Mouse (Mus musculus) CD4-positive, CD25-positive, alpha-beta regulatory T cell, adult 4 months (primary cell): ENCODE measurements at regions not wholly inside any gene's neighbourhood (a gene's known extent, or its start where the extent isn't known, plus 50 kb on each side); places are given as distances from the start of the nearest gene placed in this dataset.

Experiments used
- ATAC-seq: one replicate; pipeline ENCODE4 v1.8.0; 2017

DNA sequence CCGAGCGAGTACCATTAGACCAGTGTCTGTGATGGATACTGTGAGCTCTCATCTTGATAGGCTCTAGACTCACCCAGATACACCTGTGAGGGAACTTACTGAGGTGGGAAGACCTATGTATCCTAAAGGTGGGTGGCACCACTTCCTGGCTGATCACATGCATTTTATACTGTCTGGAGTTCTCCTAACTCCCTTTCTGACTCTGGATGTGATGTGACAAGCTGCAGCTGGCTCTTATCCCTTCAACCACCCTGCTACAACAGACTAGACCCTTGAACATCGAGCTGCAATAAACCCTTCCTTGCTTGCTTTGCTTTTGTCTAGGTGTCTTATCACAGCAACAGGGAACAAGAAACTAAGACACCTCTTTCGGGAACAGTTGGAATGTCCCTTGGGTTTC is 143.3 kb downstream of the Cd24a start:
- no peak for ATAC-seq

DNA sequence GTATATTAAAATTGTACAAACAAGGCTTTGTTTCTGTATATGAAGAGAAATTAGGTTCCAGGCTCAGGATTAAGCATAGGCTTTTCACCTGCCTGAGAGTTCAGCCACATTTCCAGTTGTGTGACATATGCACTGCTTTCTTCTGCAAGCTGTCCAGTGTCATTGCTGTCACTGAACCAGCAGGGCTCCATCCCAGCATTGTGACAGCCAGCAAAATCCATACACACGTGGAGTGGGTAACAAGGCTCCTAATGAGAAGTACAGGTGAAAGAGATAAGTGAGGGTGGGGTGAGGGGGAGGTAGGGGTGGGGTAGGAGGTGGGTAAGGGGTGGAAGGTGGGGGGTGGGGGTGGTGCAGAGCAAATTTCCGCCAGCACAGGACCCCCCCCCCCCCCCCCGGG is 144.1 kb downstream of the Cd24a start:
- ATAC-seq = no peak

DNA sequence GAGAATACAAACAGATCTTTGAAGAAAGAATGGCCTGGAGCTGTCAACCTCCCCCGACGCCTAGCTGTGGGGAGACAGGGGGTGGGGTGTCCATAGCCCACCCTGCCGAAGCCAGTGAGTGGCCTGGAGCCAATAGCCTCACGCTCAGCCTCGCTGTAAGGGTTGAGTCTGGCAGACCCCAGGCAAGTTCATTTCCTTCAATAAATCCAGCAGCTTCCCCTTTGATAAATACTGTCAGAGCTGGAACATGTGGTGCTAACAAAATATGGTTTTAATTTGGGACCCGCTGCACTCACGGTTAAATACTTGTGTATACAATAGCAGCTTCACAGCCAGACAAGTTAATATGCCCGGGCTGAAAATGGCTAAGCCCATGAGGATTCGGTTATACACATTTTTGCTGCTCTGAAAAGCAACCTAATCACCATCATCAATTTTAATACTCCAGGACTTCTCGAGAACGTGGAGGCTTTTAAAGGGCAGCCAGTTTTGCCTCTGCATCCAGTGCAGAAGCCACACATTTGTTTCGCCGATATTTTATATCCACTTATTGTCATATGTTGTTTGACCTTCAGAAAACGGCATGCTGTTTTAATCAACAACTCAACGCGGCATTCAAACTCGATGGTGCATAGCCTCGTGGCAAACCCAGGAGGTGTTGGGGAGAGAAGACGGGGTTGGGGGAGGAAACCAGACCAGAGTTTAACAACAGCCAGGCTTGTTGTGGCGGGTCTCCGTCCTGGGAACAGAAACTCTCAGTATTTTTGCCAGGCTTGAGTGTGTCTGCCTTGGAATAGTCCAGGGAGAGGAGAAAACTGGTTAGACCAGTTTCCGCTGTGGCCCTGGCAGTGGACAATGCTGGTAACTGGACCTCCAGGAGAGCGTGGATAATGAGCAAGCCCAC is 144.9 kb downstream of the Cd24a start:
- ATAC-seq = no peak

DNA sequence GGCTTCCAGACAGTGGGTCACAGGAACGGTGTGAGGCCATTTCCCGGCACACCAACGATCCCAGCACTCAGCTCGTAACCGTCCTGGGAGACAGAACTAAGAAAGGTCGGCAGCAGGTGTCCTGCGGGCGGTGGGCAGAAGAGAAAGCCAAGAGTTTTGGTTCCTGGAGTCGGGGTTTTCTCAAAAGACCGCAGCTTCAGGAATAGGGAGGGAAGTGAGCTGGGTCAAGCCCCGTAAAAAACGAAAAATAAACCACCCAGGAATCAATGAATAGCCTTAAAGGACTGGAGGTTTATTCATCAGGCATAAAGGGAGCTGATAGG is 145.5 kb downstream of the Cd24a start:
- no peak for ATAC-seq

DNA sequence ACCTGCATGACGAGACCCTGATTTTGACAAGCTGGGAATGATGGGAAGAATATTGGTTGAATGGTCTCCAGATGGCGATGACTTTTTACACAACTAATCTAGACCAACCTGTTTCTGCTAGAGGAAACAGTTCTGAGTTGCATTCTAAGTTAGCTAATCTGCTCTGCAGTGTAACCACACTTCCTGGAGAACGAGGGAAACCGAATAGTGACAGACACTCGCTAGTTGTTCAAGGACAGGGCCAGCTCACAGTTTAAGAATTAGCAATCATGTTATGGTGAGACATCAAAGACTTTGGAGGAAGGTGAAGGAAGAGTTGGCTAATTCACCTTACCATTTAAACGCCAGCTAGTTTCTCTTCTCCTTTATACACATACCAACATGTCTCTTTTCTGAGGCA is 149.7 kb downstream of the Cd24a start:
- peak; percentile 51 for ATAC-seq

DNA sequence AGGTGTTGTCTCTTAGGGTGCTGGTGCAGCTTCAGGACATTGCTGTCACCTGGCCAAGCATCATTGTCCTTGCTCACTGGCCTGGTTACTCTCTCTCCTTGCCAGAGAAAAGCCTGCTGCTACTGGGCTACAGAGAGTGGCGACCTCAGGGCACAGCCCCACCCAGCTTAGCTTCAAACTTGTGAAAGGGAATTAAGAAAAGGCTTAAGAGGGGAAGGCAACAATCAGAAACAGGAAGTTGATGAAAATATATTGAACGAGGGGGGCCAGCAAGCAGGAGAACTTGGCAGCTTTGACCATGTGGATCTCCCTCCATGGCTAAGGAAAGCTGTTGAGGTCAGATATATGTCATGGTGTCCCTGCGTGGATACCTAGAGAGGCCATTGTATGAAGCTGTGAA is 151.1 kb downstream of the Cd24a start:
- no peak for ATAC-seq

DNA sequence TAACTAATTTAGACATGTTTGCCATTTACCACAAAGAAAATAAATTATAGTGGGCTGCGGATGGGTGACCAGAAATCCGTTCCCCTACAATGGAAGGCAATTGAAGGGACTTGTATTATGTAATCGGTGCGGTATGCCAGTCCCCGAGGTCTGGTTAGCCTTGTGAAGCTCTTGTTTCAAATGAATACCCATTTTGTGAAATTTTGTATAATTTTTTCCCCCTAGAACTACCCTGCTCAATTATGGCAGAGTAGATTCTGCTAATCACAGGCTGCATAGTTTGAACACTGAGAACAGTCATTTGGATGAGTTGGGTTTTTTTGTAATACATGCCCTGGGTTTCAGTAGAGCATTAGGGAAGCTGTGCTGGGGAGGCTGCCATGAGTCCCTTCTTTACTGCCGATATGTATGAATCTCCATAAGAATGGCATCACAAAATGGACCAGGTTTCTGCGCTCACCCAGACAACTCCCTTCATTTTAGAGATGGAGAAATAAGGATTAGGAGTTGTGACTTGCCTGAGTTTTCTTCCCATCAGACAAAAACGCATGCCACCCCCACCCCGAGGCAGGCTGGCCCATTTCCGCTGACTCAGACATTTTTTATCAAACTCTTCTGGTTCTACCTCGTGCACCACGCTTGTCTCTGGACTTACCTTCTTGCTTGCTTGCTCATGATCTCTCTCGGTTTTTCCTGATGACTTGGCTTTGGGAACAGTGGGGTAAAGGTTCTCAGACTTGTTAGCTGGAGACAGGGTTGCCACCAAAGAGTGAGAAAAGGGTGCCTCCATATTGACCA is 155.7 kb downstream of the Cd24a start:
- no peak for ATAC-seq

DNA sequence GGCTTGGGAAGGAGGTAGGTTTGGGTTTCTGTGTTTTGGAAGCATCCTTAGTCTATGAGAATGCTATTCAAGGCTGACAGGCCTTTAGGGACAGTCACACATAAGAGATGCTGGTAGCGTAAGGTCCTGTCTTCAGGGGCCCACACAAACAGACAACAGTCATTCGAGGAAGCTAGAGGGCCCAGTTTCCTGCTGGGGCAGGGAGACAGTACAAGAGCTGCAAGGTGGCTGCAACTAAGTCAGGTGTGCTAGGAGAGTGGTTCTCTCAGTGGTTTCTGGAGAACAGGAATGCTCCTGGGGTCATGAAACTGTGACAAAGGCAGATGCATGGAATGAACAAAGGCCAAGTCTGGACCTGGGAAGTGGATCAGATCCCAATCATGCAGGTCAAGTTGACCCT is 161.1 kb downstream of the Cd24a start:
- no peak for ATAC-seq

DNA sequence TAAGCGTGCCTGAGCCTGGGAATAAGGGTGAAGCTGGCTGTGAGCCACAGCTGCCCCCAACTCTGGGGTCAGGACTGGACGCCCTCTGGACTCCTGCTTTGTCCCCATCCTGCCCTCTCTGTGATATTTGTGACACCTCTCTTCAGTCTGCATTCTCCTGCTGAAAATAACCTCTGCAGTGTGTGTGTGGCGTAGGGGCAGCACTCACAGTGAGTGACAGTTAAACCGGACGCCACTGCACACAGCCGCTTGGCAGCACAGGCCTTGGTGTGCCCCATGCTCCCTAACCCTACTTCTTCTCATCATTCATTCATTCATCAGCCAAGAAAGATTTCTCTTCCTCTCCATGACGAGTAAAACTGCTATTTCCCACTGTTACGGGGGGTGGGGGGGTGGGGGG is 161.6 kb downstream of the Cd24a start:
- ATAC-seq = no peak

DNA sequence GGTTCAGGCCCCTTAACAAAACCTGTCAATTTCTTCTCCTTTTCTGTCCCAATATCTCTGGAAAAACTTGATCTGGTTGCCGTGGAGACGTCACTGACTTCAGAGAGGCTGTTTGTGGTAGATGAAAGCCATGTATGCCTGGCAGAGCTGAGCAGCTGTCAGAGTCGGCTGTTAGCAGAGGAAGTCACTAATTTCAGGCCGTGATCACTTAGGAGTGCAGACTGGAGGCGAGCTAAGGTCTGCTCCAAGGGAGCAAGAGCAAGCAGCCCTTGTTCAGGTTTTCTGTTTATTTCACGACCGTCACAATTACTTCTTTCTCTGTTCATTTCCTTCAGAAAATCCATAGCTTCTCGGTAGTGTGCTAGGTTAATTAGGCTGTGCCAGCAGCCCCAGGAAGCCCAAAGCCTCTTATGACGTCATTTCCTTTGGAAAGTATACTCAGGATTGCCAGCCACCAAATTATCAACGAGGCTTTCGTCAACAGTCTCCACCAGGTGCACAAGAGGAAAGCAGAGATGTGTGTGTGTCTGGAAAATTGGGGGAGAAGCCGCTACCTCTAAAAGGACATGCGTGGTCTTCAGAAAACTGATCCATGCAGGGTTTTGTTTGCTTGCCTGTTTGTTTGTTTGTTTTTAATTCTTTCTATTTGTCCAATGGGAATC is 161.2 kb downstream of the Qrsl1 start:
- peak; percentile 84 for ATAC-seq

DNA sequence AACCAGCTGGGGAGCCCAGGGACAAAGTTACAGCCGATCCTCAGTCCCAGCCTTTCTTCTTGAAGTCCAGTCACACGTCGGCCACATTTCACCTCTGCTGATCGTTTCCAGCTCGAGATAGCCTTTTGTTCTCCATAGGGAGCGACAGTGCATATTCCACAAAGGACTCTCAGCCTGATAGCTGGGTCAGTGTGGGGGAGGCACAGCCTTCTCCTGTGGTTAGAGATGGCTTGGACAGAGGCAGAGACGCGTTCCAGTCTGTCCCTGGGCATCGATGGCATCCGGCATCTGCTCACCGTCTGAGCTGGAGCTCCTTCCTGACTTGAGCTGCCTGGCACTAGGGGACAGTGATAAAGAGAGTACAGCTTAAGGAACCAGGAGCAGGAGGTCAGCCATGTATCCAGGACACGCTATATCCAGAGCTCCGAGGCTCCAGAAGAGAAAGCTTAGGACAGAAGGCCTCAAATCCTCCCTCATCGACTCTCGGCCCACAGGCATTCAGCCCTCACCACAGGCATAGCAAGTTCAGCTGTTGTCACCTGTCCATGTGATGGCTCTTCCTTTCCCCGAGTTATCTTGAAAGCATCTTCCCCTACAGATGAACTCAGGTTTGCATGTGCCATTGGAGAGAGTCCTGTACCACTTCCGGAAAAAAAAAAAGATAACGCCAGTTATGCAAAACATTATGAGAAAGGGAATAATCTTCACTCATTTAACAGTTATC is 160.0 kb downstream of the Qrsl1 start:
- ATAC-seq = no peak

DNA sequence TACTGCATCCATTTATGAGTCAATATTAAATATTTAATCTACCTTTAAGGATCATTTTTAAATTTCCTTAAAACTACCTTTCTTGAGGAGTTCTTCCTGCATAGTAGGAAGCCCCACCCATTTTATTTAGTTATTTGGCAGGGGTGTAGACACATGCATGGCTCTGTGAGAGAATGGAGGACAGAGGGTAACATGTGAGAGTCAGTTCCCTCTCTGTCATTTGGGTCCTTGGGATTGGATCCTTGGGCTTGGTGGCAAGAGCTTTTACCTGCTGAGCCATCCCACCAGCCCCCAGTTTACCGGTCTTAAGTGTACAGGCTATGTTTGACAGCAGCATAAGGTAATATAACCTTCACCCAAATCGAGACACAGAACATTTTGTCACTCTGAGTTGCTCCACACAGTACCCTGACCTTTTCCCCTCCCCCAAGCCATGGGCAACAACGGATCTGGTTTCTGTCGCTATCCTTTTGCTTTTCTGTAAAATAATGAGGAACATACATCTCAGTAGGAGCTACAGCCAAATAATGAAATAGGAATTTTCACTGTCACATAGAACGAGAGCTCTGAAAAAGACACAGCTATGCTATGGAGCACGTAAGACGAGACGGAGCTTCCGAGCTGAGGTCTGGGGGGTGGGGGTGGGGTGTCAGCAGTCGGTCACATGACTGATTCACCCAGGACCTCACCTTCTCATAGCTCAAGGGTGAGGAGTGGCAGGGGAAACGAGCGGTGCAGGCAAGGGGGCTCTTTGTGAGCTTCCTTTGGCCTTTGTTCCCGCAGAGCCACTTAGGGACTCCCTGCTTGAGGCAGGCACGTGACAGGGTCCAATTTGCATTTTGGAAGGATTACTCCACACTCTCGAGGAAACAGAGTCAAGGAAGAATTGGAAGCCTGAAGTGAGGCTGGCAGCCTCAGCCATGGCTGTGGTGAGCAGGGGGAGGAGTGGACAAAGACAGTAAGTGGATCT is 159.2 kb downstream of the Qrsl1 start:
- ATAC-seq = peak; percentile 44

DNA sequence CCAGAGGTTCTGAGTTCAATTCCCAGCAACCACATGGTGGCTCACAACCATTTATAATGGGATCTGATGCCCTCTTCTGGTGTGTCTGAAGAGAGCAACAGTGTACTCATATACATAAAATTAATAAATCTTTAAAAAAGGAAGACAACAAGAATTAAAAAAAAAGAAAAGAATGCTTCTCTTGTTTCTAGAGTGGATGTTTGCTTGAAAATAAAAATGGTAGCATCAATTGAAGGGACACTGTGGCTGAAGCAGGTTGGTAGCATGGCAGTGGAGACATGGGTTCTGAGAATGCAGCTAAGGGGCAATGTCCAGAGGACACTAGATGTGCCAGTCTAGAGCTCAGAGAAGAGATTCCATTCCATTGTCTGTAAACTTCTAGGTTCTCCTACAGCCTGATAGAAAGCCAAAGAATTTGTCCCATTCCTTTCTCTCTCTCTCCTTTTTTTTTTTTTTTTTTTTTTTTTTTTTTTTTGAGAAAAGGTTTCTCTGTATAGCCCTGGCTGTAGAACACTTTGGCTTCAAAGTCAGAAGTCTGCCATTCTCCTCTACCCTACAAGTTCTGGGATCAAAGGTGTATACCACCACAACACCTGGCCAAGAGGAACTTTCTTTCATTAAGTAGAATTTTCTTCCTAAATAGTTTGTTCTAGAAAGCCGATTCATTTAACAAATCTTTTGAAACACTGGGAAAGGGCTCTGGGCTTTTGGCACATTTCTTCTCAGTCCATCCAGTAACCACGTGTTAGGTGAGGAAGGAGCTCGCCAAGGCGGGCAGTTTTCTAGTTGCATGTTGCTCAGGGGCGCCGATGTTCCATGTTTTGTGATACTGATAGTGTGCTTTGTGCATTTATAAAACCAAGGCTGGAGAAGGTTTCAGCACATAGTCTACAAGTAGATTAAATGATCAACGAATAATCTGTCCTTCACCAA is 158.1 kb downstream of the Qrsl1 start:
- ATAC-seq = no peak

DNA sequence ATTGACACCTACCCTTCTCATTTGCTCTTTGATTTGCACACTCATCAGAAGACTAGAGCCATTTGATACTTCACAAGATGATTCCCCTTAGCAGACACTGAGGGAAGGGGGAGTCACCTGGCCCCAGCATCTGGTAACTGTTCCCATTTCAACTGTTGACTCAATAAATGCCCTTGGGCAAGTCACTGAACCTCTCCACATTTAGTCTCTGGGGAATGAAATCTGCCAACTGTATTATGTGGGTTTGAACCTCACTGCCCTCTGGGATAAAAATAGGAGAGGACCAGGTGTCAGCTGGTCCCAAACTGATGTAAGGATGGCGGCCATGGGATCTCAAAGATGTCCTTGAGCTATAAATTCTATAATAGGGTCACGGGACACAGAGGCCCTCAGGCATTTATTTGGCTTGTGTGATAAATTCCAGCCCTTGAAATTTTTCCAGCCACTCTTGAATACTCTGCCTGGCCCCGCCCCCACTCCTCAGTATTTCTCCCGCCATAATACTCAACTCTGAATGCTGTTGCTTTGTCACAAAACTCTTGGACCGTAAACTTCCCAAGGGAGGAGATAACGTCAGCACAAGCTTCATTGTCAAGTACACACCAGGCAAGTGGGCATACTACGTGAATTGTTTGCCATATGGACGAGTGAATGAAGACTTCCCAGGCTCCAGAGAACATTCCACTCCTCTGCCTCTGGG is 155.5 kb downstream of the Qrsl1 start:
- ATAC-seq = no peak

DNA sequence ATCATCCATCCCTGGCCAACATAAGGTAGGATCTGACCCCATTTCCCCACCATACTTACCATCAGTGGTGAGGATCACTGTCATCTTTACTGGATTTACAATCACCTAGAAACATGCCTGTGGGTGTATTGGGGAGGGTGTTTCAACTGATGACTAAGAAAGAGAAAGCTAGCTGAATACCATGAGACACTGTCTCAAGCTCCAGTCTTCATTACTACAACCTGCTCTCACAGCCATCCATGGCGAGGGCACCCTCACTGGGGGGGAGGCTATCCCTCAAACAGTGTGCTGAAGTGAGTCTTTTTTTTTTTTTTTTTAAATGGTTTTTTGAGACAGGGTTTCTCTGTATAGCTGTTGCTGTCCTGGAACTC is 154.9 kb downstream of the Qrsl1 start:
- ATAC-seq = no peak

DNA sequence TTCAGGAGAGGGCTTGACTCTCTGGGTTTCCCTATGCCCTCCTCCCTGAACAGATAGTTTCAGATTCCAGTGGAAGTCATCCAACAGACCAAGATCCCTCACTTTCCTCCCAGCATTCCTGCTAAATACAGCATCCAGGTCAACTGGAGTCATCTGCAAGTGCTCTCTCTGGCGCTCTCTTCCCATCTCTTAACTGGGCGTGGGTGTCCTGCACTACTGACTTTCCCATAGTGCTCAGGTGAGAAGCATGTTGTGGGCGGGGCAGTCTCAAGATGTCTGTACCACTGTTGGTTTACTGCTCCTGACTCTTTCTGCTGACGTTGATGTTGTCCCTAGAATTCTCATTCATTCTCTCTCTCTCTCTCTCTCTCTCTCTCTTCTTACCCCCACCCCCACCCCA is 154.0 kb downstream of the Qrsl1 start:
- no peak for ATAC-seq

DNA sequence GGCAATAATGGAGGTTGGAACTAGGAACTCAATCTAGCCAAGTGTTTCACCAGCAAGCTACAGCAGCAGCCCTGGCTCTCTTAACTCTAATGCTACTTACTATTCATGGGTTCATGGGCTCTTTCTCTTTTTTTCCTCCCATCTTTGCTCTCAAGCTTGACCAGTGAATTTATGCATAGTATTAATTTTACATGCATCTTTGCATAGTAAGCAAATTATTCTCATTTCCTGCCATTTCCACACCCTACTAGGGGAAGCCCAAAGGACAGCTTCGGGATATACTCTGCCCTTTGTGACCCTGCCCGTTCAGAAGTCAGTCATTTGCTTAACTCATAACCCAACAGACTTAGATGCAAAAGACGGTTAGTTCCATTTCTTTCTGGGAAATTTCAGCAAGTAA is 153.2 kb downstream of the Qrsl1 start:
- ATAC-seq = no peak

DNA sequence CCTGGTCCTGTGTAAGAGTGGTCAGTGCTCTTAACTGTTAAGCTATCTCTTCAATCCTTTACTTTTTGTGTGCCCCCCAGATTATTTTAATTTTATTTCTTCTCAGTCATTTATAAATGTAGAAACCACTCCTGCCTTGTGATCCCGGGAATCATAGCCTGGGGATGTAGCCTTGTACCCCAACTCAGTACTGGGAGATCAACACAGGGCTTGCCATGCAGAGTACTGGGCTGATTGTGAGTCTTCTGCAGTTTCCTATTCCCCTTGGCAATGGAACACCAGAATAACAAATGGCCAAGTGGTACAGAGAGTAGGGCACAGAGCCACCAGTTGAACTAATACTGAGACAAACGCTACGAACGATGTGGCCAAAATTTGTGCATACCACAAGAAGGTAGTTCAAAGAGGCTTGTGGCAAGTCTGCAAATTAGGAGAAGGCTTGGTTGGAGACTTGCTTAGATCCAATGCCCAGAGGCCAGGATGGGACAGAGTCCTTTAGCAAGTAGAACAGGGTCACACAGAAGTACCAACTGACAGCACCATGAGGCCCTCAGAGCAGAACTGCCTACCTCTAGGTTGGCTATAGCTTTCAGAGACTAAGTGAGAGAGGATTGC is 151.9 kb downstream of the Qrsl1 start:
- no peak for ATAC-seq

DNA sequence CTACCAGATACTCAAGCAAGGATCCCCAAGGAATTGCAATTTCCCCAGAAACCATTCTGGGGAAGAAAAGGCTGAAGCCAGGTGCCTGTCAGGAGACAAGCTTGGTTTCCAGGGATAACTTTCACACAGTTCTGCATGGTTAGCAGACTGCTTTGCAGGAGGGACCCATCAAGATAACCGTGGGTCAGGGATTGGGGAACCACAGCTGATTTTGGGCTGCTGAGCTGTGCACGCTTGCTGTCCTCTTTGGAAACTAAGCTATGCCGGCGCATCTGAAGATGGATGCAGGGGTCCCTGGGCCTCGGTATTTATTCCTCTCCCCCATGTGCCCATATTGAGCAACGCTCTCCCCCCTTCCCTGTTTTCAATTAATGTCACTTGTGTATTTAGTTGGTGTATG is 151.1 kb downstream of the Qrsl1 start:
- no peak for ATAC-seq

DNA sequence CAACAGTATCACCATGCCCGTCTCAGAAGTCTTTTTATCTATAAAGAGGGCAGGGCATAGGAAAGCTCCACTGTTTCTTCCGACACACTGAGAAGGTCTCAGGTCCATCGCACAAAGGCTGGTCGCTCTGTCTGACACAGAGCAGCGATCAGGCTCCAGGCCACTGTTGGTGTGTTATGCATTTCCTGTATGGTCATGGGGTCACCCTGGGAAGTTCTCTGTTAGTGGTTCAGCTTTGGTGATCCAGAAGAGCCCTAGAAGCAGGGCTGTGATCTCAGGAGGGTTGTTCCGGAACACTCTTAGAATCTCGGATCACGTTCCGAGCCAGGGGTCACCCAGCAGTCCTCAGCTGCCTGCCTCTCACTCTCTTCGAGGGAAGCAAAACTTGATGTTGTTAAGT is 150.7 kb downstream of the Qrsl1 start:
- no peak for ATAC-seq
